Mouse (Mus musculus) liver, embryonic 14.5 days (tissue): ENCODE measurements around the gene Cbl. TPM values are rescaled to one million over a fixed set of nuclear protein-coding genes. Genes with fewer than 3 reads are reported as not detected.

Experiments
- ATAC-seq: fragments of 200-750 bp; cut with Nextera tagmentation; 2 replicates; pipeline ENCODE4 v1.8.0; 2017; ENCODE audit warnings: moderate number of reproducible peaks, mild to moderate bottlenecking, moderate library complexity; ENCODE audit not compliant: insufficient read depth
- DNase-seq, 3 experiments: peaks; one replicate each; pipeline ENCODE4 v3.0.0-alpha.2; 2012 to 2013; ENCODE audit warnings: low read depth in 3 of 3, low spot score in 3 of 3
- H3K27ac ChIP-seq: fragments of 300-500 bp; sonication (generic); 2 replicates; pipeline ENCODE4 v1.5.1; 2014; ENCODE audit warnings: moderate library complexity, mild to moderate bottlenecking, control low read depth, inconsistent platforms
- H3K27me3 ChIP-seq: fragments of 300-500 bp; sonication (generic); 2 replicates; pipeline ENCODE4 v1.6.1; 2014; ENCODE audit warnings: mild to moderate bottlenecking, low read length, moderate library complexity; ENCODE audit not compliant: control insufficient read depth, insufficient read depth
- H3K36me3 ChIP-seq: fragments of 300-500 bp; sonication (generic); replicated peaks from 2 replicates; pipeline ENCODE4 v1.6.1; 2014; ENCODE audit warnings: low read depth; ENCODE audit not compliant: control insufficient read depth, insufficient read depth
- H3K4me1 ChIP-seq, 2 experiments: fragments of 200-500 bp in 1 of 2; fragments of 300-500 bp in 1 of 2; sonication (generic) in 1 of 2; replicated peaks; 2 replicates each; pipeline ENCODE4 v1.6.1; 2012 to 2014; ENCODE audit warnings: antibody characterized with exemption in 1 of 2, inconsistent platforms in 1 of 2, low read length in 1 of 2; ENCODE audit not compliant: control insufficient read depth in 2 of 2, insufficient read depth in 2 of 2
- H3K4me2 ChIP-seq: fragments of 300-500 bp; sonication (generic); 2 replicates; pipeline ENCODE4 v1.6.1; 2014; ENCODE audit warnings: low read depth, mild to moderate bottlenecking, control low read depth, moderate library complexity
- H3K4me3 ChIP-seq, 2 experiments: fragments of 200-500 bp in 1 of 2; fragments of 300-500 bp in 1 of 2; sonication (generic) in 1 of 2; 2 replicates each; pipeline ENCODE4 v1.5.1; 2012 to 2014; ENCODE audit warnings: low read depth in 2 of 2, low read length in 2 of 2, mild to moderate bottlenecking in 2 of 2, control low read depth in 1 of 2, inconsistent platforms in 1 of 2, moderate library complexity in 1 of 2; ENCODE audit not compliant: insufficient read depth in 1 of 2
- H3K9ac ChIP-seq: fragments of 300-500 bp; sonication (generic); replicated peaks from 2 replicates; pipeline ENCODE4 v1.6.1; 2014; ENCODE audit warnings: mild to moderate bottlenecking, control low read depth, moderate library complexity
- H3K9me3 ChIP-seq: fragments of 300-500 bp; sonication (generic); 2 replicates; pipeline ENCODE4 v1.6.1; 2016; ENCODE audit warnings: low read length, mixed read lengths; ENCODE audit not compliant: control insufficient read depth
- CTCF ChIP-seq: IDR thresholded peaks from 2 replicates; pipeline ENCODE4 v1.5.1; 2016; ENCODE audit warnings: antibody characterized with exemption, low read depth, control low read depth
- EP300 ChIP-seq: IDR thresholded peaks from 2 replicates; pipeline ENCODE4 v1.6.1; 2016; ENCODE audit warnings: antibody characterized with exemption, low read depth
- WGBS: fragments of 180-500 bp; shearing (Covaris S2); extraction: QIAGEN DNeasy Blood & Tissue Kit; methylation state at CpG from one replicate; pipeline ENCODE4 v1.1.7; 2014; ENCODE audit not compliant: insufficient replicate concordance; 5-methylcytosine and 5-hydroxymethylcytosine counted together
- polyA plus RNA-seq, 2 experiments: library from polyadenylated mRNA; depleted of rRNA in 1 of 2; stranded (reverse) in 1 of 2; unstranded in 1 of 2; fragments of >200 nt; fragmentation: Nextera tagmentation in 1 of 2; extraction: Ambion mirVana in 1 of 2; gene quantifications; 2 replicates each; pipeline versions ENCODE4 v1.2.1 to v1.2.3; 2012 to 2014

Cbl gene
- polyA plus RNA-seq, 2 experiments = 3.7 to 3.9 TPM

DNA sequence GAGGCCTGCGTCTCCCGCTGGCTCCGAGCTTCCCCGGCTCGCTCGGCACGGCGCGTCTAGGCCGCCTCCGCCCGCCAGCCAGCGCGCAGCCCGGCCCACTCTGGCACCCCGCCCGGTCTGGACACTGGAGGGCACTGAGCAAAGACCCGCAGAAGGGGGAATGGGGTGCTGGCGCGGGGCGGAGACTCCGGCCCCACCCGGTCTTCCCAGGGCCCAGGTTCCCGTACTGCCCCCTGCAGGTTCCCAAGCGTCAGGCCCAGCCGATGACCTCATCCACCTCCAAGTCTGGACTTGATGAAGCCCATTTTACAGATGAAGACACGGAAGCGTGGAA, 34.1 kb upstream of the Cbl start:
- 1% methylated on average over 28 of the region's 28 CpGs for WGBS
- H3K9ac ChIP-seq = peak overlapping the region; percentile 75
- H3K27me3 ChIP-seq = no peaks in the 10 kb centered on the region
- peaks cover 3 to 18% of the 10 kb centered on the region in 2 experiments; a peak in 2 of 4 replicates for H3K4me1 ChIP-seq
- peak; percentile 87 for TF ChIP-seq CTCF
- TF ChIP-seq EP300 = no peak
- H3K27ac ChIP-seq = peak overlapping the region; percentile 3; the same call in 1 of the 2 replicates
- H3K9me3 ChIP-seq = no peaks in the 10 kb centered on the region
- peak; percentile 86 for ATAC-seq
- peaks cover 3% of the 10 kb centered on the region; the same call in 1 of the 2 replicates for H3K36me3 ChIP-seq
- peak overlapping the region; percentile 72 for H3K4me2 ChIP-seq
- DNase-seq = peak in 1 of 3 experiments; percentile 85
- H3K4me3 ChIP-seq = peak overlapping the region; percentile 45 to 59

DNA sequence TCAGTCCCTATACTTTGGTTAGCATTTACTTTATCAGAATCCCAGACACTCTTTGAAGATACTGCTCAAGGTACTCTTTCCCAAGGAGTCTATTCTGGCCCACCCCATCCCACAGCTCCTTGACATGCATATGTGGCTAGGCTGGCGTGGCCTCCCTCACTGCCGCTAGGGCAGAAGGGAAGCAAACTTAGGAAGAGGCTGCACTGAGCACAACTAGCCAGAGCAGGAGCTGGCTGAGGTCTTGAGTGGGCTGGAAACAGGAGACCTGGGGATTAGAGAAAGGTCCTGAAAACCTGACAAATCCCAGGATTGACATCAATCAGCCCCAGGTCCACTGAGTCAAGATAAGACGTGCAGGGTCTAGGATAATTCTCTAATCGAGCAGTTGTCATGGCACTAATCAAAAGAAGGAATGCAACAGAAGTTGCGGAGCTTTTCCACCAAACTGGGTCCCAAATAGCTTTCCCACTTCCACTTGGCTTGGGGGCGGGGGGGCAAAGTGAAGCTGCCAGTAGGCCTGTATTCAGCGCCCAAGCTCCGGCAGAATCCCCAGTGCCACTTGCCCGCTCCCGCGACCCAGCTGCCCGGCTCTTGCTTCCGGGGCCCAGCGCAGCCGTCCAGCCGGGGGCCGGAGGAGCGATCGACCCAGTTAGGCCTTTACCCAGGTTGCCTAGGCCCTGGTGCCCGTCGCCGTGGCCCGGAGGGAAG, 33.6 kb upstream of the Cbl start:
- ATAC-seq (no peak), DNase-seq (no peak)
- Histone ChIP-seq H3K4me3 (peak overlapping the region; percentile 45 to 59), H3K36me3 (no peaks in the 10 kb centered on the region), H3K27ac (peak overlapping the region; percentile 3; the same call in 1 of the 2 replicates), H3K4me1 (peaks cover 3 to 18% of the 10 kb centered on the region in 2 experiments; a peak in 2 of 4 replicates), H3K4me2 (peak overlapping the region; percentile 72), H3K9ac (peak overlapping the region; percentile 75), H3K27me3 (no peaks in the 10 kb centered on the region), H3K9me3 (no peaks in the 10 kb centered on the region)
- WGBS = 9% methylated on average over 23 of the region's 23 CpGs
- TF ChIP-seq EP300 (no peak), CTCF (peak; percentile 41)

DNA sequence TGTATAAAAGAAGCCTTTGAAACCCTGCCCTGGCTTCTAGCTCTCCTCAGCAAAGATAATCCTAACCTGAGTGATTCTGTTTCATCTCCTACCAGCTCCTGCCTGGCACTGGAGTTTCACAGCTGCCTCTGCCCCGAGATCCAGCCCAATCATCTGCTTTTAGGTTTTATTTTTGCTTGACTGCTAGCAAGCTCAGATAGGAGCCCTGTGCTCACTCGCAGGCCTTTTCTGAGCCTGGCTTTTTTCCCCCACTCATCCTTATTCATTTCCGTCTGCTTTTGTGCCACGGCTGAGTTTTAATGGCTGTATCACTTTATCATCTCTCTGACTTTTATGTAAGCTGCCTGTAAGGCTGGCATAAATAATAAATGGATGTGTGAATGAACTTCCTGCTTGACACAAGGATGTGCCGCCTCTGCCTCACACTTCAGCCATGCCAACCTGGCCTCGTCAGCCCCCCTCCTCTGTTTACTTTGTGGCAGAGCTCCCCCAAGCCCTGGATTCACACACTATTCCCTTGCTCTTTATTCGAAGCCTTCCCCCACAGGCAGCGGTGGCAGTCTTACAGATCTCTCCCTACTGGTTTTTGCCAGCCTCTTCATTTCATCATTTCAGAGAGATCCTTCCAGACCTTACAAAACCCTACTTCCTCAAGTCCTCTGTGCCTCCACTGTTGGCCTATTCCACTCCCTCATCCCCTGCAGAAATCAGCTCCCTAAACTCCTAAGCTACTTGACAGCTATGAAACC, 32.8 kb upstream of the Cbl start:
- Histone ChIP-seq H3K4me2 (no peak overlapping the region; the same call in 1 of the 2 replicates), H3K4me3 (no peak overlapping the region)

DNA sequence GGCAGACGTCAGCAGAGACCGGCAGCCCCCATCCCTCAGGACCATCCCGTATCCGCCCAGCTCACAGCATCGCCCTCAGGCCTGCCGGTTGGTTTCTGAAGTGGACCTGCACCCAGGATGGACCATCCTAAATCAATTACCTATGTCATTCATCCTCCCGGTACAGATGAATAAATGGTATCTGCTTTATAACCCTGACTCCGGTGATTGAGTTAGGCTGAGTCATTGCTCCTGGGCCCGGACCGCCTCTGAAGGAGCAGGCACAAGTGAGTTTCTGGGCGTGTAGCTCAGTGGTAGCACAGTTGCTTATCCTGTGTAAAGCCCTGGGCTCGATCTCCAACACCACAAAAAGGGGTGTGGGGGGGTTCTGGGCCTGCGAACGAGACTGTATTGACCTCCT, 27.5 kb upstream of the Cbl start:
- no peaks in the 10 kb centered on the region for H3K9me3 ChIP-seq
- H3K27me3 ChIP-seq = no peaks in the 10 kb centered on the region
- H3K4me2 ChIP-seq = no peak overlapping the region
- DNase-seq = no peak
- no peak overlapping the region for H3K9ac ChIP-seq
- H3K27ac ChIP-seq = no peak overlapping the region
- no peak for ATAC-seq
- H3K36me3 ChIP-seq = no peaks in the 10 kb centered on the region
- WGBS = 70% methylated on average over 14 of the region's 14 CpGs
- H3K4me1 ChIP-seq = 0 out of 4 replicates have a peak, but pooled peaks cover 0 to 3% of the 10 kb centered on the region in 2 experiments
- H3K4me3 ChIP-seq = no peak overlapping the region
- TF ChIP-seq CTCF (no peak), EP300 (no peak)

More for the DNA sequence above, 32.8 kb upstream of the Cbl start:
- Histone ChIP-seq H3K9me3 (no peaks in the 10 kb centered on the region), H3K27me3 (no peaks in the 10 kb centered on the region), H3K9ac (no peak overlapping the region), H3K36me3 (no peaks in the 10 kb centered on the region), H3K27ac (no peak overlapping the region), H3K4me1 (peaks cover 3 to 18% of the 10 kb centered on the region in 2 experiments; a peak in 2 of 4 replicates)
- ATAC-seq (no peak), DNase-seq (no peak)
- TF ChIP-seq EP300 (no peak), CTCF (no peak)
- WGBS = 62% methylated on average over 8 of the region's 8 CpGs

DNA sequence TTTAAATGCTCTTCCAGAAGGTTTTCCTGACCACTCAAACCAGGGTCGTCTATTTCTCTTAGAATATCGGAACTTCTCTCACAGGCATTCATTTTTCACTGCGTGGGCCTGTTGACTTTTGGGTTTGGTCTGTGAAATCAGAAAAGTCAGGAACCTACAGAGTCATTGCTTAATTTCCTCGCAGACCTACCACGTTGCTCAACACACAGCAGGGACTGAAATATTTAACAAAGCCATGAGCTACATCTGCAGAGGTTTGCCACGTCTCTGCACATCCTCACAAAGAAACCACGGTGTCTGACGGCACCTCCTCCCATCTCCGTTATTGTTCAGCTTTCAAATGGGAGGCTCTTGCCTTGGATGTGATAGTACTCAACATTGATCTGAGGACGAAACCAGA, 25.2 kb upstream of the Cbl start:
- no peaks in the 10 kb centered on the region for H3K36me3 ChIP-seq
- no peak overlapping the region for H3K9ac ChIP-seq
- H3K4me2 ChIP-seq = no peak overlapping the region
- no peaks in the 10 kb centered on the region for H3K27me3 ChIP-seq
- no peak for TF ChIP-seq EP300
- no peak for TF ChIP-seq CTCF
- H3K4me1 ChIP-seq = no peaks in the 10 kb centered on the region
- H3K9me3 ChIP-seq = no peaks in the 10 kb centered on the region
- 54% methylated on average over 10 of the region's 10 CpGs for whole genome bisulfite sequencing
- ATAC-seq (no peak), DNase-seq (no peak)
- H3K4me3 ChIP-seq = no peak overlapping the region
- no peak overlapping the region for H3K27ac ChIP-seq
